Mouse (Mus musculus) spleen, postnatal 36 days (tissue): Measurements from ENCODE around the gene Cdt1.
"Not testable (repeated sequence)": the region's sequence is repeated elsewhere in the genome, so short reads cannot be mapped to it uniquely, and the experiment has no call there.

Experiments
- DNase-seq, 2 experiments: peaks; one replicate each; pipeline ENCODE4 v3.0.0; 2022; ENCODE audit warnings: low spot score in 2 of 2, mixed read lengths in 1 of 2

Gene Cdt1

GRCm38 (mm10) chr8:122550234-122550994, 17.4 kb upstream of the Cdt1 start:
- DNase-seq: peak in 1 of 2 experiments; percentile 35

- DNase-seq: no peak
These were observed 16.9 kb upstream of the Cdt1 start for GRCm38 (mm10) chr8:122550995-122551264.

- DNase-seq: peak; percentile 88 to 91
These were observed 16.4 kb upstream of the Cdt1 start, which contains the start of gene Piezo1 for GRCm38 (mm10) chr8:122551265-122552051. Piezo1 (minus strand) TSS chr8:122551329.

- no peak for DNase-seq
These were observed 13.0 kb upstream of the Cdt1 start for GRCm38 (mm10) chr8:122554786-122555185.

GRCm38 (mm10) chr8:122556030-122557009, 11.5 kb upstream of the Cdt1 start:
- peak; percentile 88 to 90 for DNase-seq

GRCm38 (mm10) chr8:122557248-122558038, 10.4 kb upstream of the Cdt1 start:
- no peak for DNase-seq

- no peak for DNase-seq
These were observed 9.0 kb upstream of the Cdt1 start for GRCm38 (mm10) chr8:122558671-122559349.

- peak in 1 of 2 experiments; percentile 45 for DNase-seq
These were observed 6.6 kb upstream of the Cdt1 start for GRCm38 (mm10) chr8:122561199-122561598.

- DNase-seq: no peak
These were observed 3.2 kb upstream of the Cdt1 start for GRCm38 (mm10) chr8:122564363-122565352.

GRCm38 (mm10) chr8:122566766-122567165, 1.0 kb upstream of the Cdt1 start:
- no peak for DNase-seq

- DNase-seq: peak; percentile 90 to 91
These were observed 292 bp downstream of the Cdt1 start for GRCm38 (mm10) chr8:122568109-122568504.

- no peak for DNase-seq
These were observed 1.1 kb downstream of the Cdt1 start for GRCm38 (mm10) chr8:122568881-122569309.

- no peak for DNase-seq
These were observed 1.5 kb downstream of the Cdt1 start for GRCm38 (mm10) chr8:122569329-122569728.

- no peak for DNase-seq
These were observed 2.2 kb downstream of the Cdt1 start for GRCm38 (mm10) chr8:122569996-122570395.

- DNase-seq: no peak
These were observed 3.3 kb downstream of the Cdt1 start for GRCm38 (mm10) chr8:122571153-122571552.

GRCm38 (mm10) chr8:122571750-122572267, 4.0 kb downstream of the Cdt1 start:
- no peak for DNase-seq

GRCm38 (mm10) chr8:122572751-122573150, 4.9 kb downstream of the Cdt1 start:
- no peak for DNase-seq

- DNase-seq: not testable (repeated sequence)
These were observed 5.4 kb downstream of the Cdt1 start for GRCm38 (mm10) chr8:122573176-122573575.

GRCm38 (mm10) chr8:122573577-122573976, 5.8 kb downstream of the Cdt1 start:
- no peak for DNase-seq
